Mouse (Mus musculus): Measurements from ENCODE around the gene Ppp2r1a.

Gene Ppp2r1a

DNA sequence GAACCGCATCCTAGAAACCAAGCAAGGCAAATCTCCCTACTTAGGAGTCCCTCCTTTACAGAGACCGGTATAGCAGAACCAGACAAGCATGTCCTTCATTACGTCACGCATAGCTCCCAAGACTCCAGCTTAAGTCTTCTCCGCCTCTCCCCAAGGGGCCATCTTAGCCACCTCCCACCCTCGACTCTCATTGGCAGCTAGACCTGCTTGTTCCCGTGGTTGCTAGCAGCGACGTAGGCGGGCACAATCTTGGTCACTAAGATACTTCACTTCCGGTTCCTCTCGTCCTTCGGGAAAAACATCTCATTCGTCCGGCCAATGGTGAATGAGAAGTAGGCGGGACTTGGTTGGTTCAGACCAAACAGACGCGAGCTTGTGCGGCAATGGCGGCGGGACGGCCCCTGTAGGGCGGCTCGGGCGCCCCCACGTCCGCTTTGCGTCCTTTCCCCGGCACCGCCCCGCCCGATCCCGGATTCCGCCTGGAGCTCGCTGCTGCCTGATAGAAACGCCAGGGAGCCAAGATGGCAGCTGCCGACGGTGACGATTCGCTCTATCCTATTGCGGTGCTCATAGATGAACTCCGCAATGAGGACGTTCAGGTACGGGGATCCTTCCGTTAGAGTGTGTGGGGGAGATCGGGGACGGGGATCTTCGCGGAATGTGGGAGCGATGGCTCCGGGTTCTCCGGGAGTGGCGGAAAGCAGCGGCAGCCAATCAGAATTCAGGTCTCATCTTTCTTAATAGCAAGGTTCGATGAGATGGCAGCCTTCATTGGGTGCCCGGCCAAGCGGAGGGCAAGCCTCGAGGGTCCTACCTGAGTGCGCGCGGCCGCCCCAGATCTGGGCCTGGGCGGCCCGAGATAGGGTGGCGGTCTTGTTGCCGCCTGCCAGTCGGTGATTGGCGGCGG is at the start of gene Ppp2r1a:
Gene Ppp2r1a, plus strand, starts transcription at position 327 of the 907 bp plus-strand sequence.
- peak; percentile 100 for DNase-seq (ENCODE audit: low read depth, low spot score)

DNA sequence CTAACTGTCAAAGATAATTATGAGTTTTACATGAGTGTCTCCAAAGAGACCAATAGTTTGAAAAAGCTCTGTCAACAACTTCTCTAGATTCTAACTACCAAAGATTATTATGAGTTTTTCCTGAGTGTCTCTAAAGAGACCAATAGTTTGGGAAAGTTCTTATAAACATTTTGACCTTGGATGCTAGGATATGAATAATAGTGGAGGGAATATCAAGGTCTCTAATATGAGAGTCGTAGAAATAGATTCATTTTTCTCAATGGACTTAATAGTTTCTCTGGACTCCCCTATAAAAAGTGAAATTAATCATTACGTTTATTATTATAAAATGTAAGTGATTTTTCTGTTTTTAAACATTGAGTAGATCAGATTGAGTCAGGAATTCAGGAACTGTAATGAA is 40.1 kb upstream of the Ppp2r1a start, which contains the start of gene Vmn1r231:
Gene Vmn1r231, minus strand, starts transcription at position 101 of the 400 bp plus-strand sequence.
- DNase-seq (ENCODE audit: low read depth, low spot score) = no peak

DNA sequence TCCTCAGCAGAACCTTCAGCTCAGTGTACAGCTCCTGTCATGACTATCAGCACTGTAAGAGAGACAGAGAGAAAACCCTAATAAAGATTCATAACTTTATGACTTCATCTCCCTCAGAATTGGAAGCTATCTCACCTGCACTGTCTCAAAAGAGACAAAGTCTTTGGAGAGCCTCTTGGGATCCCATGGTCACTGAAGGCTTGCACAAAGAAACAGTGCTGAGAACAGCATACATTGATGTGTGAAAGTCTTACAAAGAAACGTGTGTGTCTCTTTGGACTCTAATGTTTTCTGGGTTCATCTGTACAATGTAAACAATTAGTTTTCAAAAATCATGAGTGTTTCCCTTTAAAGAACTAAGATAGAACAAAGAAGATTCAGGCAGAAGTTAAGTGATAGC is 25.5 kb upstream of the Ppp2r1a start, which contains the start of gene Vmn1r232:
Gene Vmn1r232, minus strand, starts transcription at position 101 of the 400 bp plus-strand sequence.
- DNase-seq (ENCODE audit: low read depth, low spot score) = no peak

DNA sequence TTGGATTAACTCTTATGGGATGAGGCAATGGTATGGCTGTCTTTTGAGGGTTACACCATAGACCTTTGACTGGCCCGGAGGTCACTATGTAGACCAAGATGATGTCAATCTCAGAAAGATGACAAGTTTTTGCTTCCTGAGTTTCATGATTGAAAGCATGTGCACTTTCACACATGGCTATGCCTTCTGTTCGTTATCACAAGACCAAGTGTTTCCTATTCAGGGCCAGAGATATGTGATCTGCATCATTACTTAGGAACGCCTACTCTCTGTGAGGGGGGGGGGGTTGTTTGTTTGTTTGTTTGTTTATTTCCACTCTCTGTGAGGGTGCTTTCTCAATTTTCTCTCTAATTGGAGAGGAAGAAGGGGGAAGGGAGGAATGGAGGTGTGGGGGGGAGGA is 885 bp upstream of the Ppp2r1a start:
- no peak for DNase-seq (ENCODE audit: low read depth, low spot score)

DNA sequence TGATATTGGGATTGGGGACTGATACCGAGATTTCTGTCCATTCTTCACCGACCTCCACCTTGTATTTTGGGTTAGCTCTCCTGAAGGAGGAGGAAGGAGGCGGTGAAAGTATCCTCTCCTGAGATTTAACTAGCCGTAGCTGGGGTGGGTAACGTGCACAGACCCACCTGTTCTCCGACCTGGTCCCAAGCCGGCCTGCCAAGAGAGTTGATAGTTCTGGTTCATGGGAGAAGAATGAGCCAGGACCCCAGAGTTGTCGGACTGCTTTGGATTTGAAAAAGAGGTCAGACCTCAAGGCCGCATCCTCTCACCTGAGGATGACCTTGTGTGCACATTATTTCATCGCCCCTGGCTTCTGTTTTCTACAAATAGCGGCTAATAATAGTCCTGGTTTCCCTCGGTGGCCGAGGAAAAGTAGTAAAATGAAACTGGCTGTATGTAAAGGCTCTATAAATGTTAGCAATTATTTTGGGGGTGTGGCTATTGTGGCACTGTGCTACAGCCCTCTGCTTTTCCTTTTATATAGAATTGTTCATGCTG is 985 bp downstream of the Ppp2r1a start:
- no peak for DNase-seq (ENCODE audit: low read depth, low spot score)

DNA sequence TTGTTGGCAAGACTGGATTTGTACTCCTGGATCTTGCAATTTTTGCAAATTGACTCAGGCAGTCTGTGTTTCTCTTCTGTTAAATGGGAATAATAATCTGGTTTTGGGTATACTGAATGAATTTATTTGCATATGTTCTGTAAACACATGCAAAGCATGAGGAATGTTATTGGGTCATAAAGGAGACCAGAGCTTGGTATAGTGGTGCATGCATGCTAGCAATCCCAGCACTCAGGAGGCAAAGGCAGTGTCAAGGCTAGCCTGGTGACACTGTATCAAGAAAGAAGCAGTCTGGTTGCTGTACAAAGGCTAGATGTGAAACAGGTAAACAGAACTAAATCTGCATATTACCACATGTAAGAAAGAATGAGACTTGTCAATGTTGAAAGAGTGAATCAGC is 1.5 kb downstream of the Ppp2r1a start:
- DNase-seq (ENCODE audit: low read depth, low spot score) = no peak

DNA sequence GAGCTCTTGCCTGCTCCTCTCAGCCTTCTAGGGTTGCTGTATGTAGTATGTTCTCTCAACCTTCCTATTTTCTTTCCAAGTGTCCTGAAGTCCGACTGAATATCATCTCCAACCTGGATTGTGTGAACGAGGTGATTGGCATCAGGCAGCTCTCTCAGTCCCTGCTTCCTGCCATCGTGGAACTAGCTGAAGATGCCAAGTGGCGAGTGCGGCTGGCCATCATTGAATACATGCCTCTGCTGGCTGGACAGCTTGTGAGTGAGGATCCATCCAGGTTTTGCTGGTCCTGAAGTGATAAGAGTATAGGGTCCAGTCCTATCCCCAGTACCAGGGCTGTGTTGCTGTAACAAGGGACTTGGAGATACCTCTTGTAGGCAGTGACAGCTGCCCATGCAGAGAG is 15.3 kb downstream of the Ppp2r1a start:
- DNase-seq (ENCODE audit: low read depth, low spot score) = no peak

DNA sequence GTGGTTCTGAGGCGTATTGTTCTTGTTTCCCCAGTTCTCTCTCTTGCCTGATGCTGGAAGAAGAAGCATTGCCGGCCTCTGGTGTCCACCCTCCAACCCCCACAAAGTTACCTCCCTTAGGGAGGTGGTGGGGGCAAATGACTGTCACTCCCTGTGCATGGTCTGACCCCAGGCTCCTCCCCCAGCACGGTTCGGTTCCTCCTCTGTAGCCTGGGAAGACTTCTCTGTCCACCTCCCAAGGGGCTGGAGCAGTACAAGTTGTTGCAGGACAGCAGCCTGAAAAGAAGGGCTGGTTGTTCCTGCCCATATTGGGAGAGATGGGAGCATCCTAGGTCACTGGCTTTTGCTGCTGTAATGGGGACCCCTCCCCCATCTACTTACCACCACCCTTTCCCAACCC is 20.3 kb downstream of the Ppp2r1a start:
- DNase-seq (ENCODE audit: low read depth, low spot score) = no peak

DNA sequence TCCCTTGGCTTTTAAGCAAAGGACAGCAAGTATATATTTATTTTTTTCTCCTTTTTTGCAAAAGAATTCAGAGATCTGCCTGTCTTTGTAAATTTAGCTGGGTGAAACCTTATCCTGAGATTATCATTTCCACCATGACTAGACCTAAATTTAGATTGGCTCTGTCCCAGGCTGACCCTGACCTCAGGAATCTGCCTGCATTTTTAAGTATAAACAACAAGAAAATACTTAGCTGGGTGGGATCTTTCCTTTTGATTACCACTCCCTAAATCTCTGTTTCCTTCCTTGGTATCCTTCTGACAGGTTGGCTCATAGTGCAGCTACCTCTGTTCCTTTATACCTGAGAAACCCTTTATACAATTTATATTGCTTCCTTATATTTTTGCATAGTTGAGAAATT is 21.6 kb downstream of the Ppp2r1a start:
- no peak for DNase-seq (ENCODE audit: low read depth, low spot score)

DNA sequence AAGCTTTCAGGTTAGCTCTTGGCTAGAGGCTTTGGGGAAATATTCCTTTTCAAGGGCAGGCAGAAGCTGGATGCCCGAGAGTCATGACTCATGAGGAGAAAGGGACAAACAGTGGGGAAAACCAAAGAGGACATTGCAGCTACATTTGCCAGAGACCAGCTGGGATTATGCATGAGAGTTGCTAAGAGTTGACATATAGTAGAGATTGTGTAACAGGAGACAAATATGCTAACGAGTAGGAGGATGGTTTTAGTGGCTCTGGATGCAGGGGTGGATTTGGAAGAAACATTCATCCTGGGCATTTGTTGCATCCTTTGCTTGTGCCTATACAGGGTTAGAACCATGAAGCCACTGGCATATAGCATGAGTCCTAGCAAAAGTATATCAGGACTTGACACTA is 48.6 kb downstream of the Ppp2r1a start:
- DNase-seq (ENCODE audit: low read depth, low spot score) = peak; percentile 41

DNA sequence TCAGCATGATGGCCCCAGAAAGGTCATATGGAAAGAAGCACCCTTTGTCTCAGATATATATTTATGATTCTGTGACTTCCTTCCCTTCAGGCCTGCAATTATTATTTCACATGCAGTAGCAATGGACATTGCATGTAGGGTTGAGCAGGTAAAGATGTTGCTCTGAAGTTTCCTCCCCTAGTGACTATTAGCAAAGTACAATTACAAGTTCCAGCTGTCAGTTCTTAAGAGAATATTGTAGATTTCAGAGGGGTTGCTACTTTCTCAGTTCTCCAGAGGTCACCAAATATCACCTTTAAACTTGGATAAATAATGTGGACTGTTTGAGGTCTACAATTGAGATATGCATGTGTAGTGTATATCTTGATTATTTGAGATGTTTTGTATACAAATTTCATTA is 51.3 kb downstream of the Ppp2r1a start, which contains the start of gene Vmn1r233:
Gene Vmn1r233, minus strand, starts transcription at position 101 of the 400 bp plus-strand sequence.
- DNase-seq (ENCODE audit: low read depth, low spot score) = no peak

DNA sequence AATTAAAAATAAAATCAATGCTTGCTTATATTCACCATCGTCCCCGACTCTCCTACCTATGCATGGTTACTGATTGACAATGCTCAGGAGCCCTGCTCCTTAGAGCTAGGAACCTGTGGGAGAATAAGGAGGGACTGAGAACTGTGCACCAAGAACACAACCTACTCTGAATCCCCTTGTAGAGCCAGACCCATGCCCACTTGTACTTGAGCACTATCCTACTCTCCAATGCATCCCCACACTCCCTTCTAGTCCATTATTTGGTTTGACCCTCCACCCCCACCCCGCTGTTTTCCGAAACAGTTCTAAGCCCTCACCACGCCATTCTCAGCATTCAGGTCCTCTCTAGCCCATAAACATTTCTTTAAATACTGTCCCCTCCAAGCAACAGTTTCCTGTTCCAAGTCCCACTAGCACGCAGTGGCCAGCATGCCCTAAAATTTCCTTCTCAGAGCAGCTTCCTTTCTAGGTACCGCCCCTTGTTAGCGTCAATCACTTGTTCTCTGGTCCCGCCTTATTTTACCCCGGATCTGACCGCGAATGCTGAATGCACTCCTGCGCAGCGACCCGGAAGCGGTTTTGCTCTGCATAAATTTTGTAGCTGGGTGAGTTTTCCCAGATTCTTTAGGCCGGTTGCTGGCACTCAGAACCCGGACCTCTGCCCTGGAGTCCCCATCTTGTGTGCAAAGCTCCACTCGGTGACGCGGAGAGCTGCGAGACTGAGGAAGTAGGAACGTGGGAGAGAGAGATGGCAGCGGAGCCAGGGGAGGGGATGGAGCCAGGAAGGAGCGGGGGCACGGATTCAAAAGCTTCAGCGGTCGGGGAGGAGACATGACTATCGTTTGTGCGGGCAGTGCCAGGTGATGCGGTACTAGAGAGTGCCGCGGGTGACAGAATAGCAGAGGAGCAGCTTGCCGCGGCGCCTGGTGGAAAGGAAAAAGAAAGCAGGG is 63.5 kb downstream of the Ppp2r1a start, which contains the start of gene Zfp160:
Gene Zfp160, plus strand, starts transcription at position 522 of the 950 bp plus-strand sequence.
- DNase-seq (ENCODE audit: low read depth, low spot score) = peak; percentile 93

DNA sequence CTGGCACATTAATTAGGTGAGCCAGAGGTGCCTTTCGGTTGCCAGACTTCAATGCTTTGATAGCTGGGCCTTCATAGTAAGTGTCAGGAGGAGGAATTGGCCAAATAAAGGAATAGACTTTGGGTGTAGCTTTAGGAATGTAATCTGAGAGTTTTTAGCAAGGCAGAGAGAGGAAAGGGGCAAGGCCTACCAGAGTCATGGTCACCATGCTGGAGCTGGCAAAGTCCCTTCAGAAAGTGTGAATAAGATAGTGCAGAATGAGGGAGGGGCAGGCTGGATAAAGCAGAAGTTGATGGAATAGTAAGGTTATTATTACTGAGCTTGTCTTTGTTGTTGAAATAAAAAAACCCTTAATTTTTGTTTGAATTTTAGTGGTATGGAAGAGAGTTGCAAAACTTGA is 64.6 kb downstream of the Ppp2r1a start:
- DNase-seq (ENCODE audit: low read depth, low spot score) = no peak
